Mouse (Mus musculus) lung, postnatal 0 days (tissue): Measurements from ENCODE around the gene Atf7ip. TPM values are rescaled to one million over a fixed set of nuclear protein-coding genes. Genes with fewer than 3 reads are reported as not detected.

ENCODE experiments used
- ATAC-seq: fragments of 200-750 bp; cut with Nextera tagmentation; 2 replicates; pipeline ENCODE4 v1.8.0; 2017; ENCODE audit warnings: moderate library complexity
- DNase-seq: peaks from one replicate; pipeline ENCODE4 v3.0.0-alpha.2; 2016; ENCODE audit warnings: low spot score
- H3K27ac ChIP-seq: fragments of 300-500 bp; sonication (generic); 2 replicates; pipeline ENCODE4 v1.5.1; 2014; ENCODE audit warnings: antibody characterized with exemption, mild to moderate bottlenecking, low read length, mixed read lengths
- H3K27me3 ChIP-seq: fragments of 300-500 bp; sonication (generic); replicated peaks from 2 replicates; pipeline ENCODE4 v1.6.1; 2014; ENCODE audit warnings: low read length, mixed read lengths; ENCODE audit not compliant: insufficient read depth
- H3K36me3 ChIP-seq: fragments of 300-500 bp; sonication (generic); 2 replicates; pipeline ENCODE4 v1.6.1; 2014; ENCODE audit warnings: low read length, mixed read lengths; ENCODE audit not compliant: insufficient read depth
- H3K4me1 ChIP-seq: fragments of 300-500 bp; sonication (generic); 2 replicates; pipeline ENCODE4 v1.6.1; 2014; ENCODE audit warnings: antibody characterized with exemption, low read depth, low read length, mixed read lengths; ENCODE audit not compliant: insufficient read depth
- H3K4me2 ChIP-seq: fragments of 300-500 bp; sonication (generic); replicated peaks from 2 replicates; pipeline ENCODE4 v1.6.1; 2014; ENCODE audit warnings: low read depth, mild to moderate bottlenecking, low read length, moderate library complexity, mixed read lengths
- H3K4me3 ChIP-seq: fragments of 300-500 bp; sonication (generic); 2 replicates; pipeline ENCODE4 v1.5.1; 2014; ENCODE audit warnings: low read depth, low read length
- H3K9ac ChIP-seq: fragments of 300-500 bp; sonication (generic); replicated peaks from 2 replicates; pipeline ENCODE4 v1.6.1; 2014; ENCODE audit warnings: low read depth, mild to moderate bottlenecking
- H3K9me3 ChIP-seq: fragments of 300-500 bp; sonication (generic); 2 replicates; pipeline ENCODE4 v1.6.1; 2016; ENCODE audit warnings: low read length, mixed read lengths
- CTCF ChIP-seq: IDR thresholded peaks from 2 replicates; pipeline ENCODE4 v1.5.1; 2016; ENCODE audit warnings: antibody characterized with exemption, mild to moderate bottlenecking
- EP300 ChIP-seq: IDR thresholded peaks from 2 replicates; pipeline ENCODE4 v1.6.1; 2016; ENCODE audit warnings: antibody characterized with exemption, mild to moderate bottlenecking, control low read depth
- WGBS: fragments of 180-500 bp; shearing (Covaris S2); extraction: QIAGEN DNeasy Blood & Tissue Kit; methylation state at CpG from one replicate; pipeline ENCODE4 v1.1.7; 2014; 5-methylcytosine and 5-hydroxymethylcytosine counted together
- polyA plus RNA-seq: library from polyadenylated mRNA; unstranded; fragments of >200 nt; fragmentation: Nextera tagmentation; extraction: Ambion mirVana; gene quantifications from 2 replicates; pipeline ENCODE4 v1.2.1, GENCODE M21; 2015

Gene Atf7ip
- polyA plus RNA-seq, 1 experiment from 2014 or later, result 13.9 TPM

- DNase-seq (no peak), ATAC-seq (no peak)
- Histone ChIP-seq H3K4me1 (no peaks in the 10 kb centered on the region), H3K36me3 (no peaks in the 10 kb centered on the region), H3K27me3 (no peaks in the 10 kb centered on the region), H3K27ac (no peak overlapping the region), H3K9ac (no peak overlapping the region), H3K4me3 (no peak overlapping the region), H3K4me2 (no peak overlapping the region), H3K9me3 (no peaks in the 10 kb centered on the region)
- 80% methylated on average over 13 of the region's 13 CpGs for WGBS
- TF ChIP-seq CTCF, result no peak
- no peak for TF ChIP-seq EP300
Observed at GRCm38 (mm10) chr6:136631945-136632534, 126.1 kb downstream of the Atf7ip start.

GRCm38 (mm10) chr6:136633154-136633553 lies 127.2 kb downstream of the Atf7ip start:
- H3K27ac ChIP-seq, result no peak overlapping the region
- H3K4me3 ChIP-seq, result no peak overlapping the region
- H3K9me3 ChIP-seq, result no peaks in the 10 kb centered on the region
- no peaks in the 10 kb centered on the region for H3K4me1 ChIP-seq
- DNase-seq (no peak), ATAC-seq (no peak)
- H3K36me3 ChIP-seq, result no peaks in the 10 kb centered on the region
- H3K9ac ChIP-seq, result no peak overlapping the region
- no peak for TF ChIP-seq EP300
- TF ChIP-seq CTCF, result no peak
- H3K27me3 ChIP-seq, result no peaks in the 10 kb centered on the region
- 90% methylated on average over 3 of the region's 3 CpGs for WGBS
- no peak overlapping the region for H3K4me2 ChIP-seq

DNA sequence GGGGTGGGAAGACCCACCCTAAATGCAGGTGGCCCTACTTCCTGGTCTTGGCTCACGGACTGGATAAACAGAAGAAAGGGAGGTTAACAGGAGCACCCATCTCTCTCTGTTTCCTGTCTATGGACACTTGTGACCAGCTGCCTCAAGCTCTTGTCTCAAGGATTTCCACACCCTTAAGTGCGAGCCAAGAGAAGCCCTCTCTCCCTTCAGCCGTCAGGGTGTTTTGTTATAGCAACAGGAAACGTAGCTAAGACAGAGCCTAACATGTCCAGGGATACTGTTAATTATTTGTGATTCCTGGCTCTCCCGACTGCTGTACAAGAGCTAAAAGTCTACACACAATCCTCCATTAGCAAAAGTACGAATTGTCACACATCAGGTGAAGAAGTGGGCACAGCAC lies 127.8 kb downstream of the Atf7ip start:
- peak; percentile 53 for DNase-seq
- H3K9ac ChIP-seq, result no peak overlapping the region
- WGBS, result 33% methylated on average over 6 of the region's 6 CpGs

DNA sequence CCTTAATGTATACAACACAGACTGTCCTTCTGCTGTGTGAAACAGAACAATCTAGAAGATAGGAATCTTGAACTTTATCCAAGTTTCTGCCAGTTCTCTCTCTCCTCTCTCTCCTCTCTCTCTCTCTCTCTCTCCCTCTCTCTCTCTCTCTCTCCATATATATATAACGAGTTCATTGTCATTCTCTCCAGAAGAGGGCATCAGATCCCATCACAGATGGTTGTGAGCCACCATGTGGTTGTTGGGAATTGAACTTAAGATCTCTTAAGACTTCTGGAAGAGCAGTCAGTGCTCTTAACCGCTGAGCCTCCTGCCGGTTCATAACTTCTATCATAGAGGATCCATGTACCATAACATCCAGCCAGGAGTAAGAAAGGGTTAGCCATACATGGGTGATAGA lies 129.0 kb downstream of the Atf7ip start:
- H3K4me2 ChIP-seq, result no peak overlapping the region
- DNase-seq (no peak), ATAC-seq (no peak)
- H3K36me3 ChIP-seq, result no peaks in the 10 kb centered on the region
- no peak overlapping the region for H3K27ac ChIP-seq
- no peaks in the 10 kb centered on the region for H3K9me3 ChIP-seq
- H3K9ac ChIP-seq, result no peak overlapping the region
- WGBS, result 60% methylated on average over 3 of the region's 3 CpGs
- no peak overlapping the region for H3K4me3 ChIP-seq
- TF ChIP-seq EP300, result no peak
- peak; percentile 14 for TF ChIP-seq CTCF
- no peaks in the 10 kb centered on the region for H3K4me1 ChIP-seq
- no peaks in the 10 kb centered on the region for H3K27me3 ChIP-seq

More for the DNA sequence above, 127.8 kb downstream of the Atf7ip start:
- no peaks in the 10 kb centered on the region for H3K36me3 ChIP-seq
- TF ChIP-seq EP300, result no peak
- TF ChIP-seq CTCF, result no peak
- H3K4me3 ChIP-seq, result no peak overlapping the region
- H3K4me1 ChIP-seq, result no peaks in the 10 kb centered on the region
- H3K9me3 ChIP-seq, result no peaks in the 10 kb centered on the region
- no peak overlapping the region for H3K27ac ChIP-seq
- ATAC-seq, result peak; percentile 66
- no peaks in the 10 kb centered on the region for H3K27me3 ChIP-seq
- no peak overlapping the region for H3K4me2 ChIP-seq

DNA sequence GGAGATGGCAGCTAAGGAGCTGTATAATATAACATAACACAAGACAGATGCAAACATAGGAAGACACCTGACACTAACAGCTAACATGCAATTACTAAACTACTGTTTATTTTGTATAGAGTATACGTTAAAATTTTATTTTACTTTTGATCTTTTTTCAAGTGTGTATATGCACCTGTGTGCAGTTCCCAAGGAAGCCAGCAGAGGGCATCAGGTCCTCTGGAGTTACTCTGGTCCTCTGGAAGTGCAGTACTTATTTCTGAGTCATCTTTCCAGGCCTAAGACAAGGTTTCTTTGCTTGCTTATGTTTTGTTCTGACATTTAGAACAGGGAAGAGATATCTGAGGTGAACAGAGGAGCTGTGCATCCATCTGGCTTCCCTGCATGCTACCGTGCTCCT lies 138.2 kb downstream of the Atf7ip start:
- H3K4me2 ChIP-seq, result no peak overlapping the region
- no peak for TF ChIP-seq EP300
- TF ChIP-seq CTCF, result peak; percentile 53
- H3K9me3 ChIP-seq, result no peaks in the 10 kb centered on the region
- no peaks in the 10 kb centered on the region for H3K36me3 ChIP-seq
- no peak overlapping the region for H3K9ac ChIP-seq
- no peaks in the 10 kb centered on the region for H3K27me3 ChIP-seq
- H3K4me1 ChIP-seq, result no peaks in the 10 kb centered on the region
- no peak overlapping the region for H3K4me3 ChIP-seq
- ATAC-seq, result no peak
- no peak for DNase-seq
- no peak overlapping the region for H3K27ac ChIP-seq
- 87% methylated on average over 2 of the region's 2 CpGs for WGBS

DNA sequence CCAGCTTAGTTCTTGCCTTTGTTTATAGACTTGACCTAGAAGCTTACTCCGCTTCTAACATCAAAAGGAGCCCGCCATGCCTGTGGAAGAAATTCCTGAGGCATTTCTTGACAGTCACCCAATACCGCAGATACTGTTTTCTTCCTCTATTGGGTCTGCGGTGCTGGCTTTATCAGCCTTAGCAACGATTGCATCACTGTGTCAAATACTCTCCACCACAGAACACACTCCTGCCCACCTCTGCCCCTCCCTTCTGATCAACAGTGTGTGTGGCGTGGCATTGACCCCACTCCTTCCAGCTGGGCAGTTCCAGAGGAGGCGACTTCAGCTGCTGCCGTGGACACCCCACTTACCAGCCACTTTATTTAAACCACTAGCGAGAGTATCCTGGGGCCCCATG lies 139.8 kb downstream of the Atf7ip start:
- DNase-seq (peak; percentile 56), ATAC-seq (peak; percentile 55; the same call in 1 of the 2 replicates)
- H3K27ac ChIP-seq, result no peak overlapping the region
- H3K9me3 ChIP-seq, result no peaks in the 10 kb centered on the region
- H3K4me2 ChIP-seq, result no peak overlapping the region
- TF ChIP-seq CTCF (no peak), EP300 (no peak)
- no peaks in the 10 kb centered on the region for H3K4me1 ChIP-seq
- H3K36me3 ChIP-seq, result no peaks in the 10 kb centered on the region
- H3K27me3 ChIP-seq, result no peaks in the 10 kb centered on the region
- H3K4me3 ChIP-seq, result no peak overlapping the region
- H3K9ac ChIP-seq, result no peak overlapping the region
- WGBS, result 35% methylated on average over 9 of the region's 9 CpGs

GRCm38 (mm10) chr6:136646207-136646606 lies 140.2 kb downstream of the Atf7ip start:
- H3K27me3 ChIP-seq, result no peaks in the 10 kb centered on the region
- DNase-seq, result no peak
- 56% methylated on average over 6 of the region's 6 CpGs for WGBS
- no peak for ATAC-seq
- no peak overlapping the region for H3K27ac ChIP-seq
- no peaks in the 10 kb centered on the region for H3K4me1 ChIP-seq
- no peaks in the 10 kb centered on the region for H3K36me3 ChIP-seq
- no peak overlapping the region for H3K4me2 ChIP-seq
- H3K4me3 ChIP-seq, result no peak overlapping the region
- H3K9me3 ChIP-seq, result no peaks in the 10 kb centered on the region
- TF ChIP-seq EP300 (no peak), CTCF (no peak)
- no peak overlapping the region for H3K9ac ChIP-seq
